ENCODE assay signal across 16 mouse cellular contexts in genomic region chr9:9154636-9155035, GRCm38 (mm10).
"Had no signal": no experiment of that assay in that cellular context is flagged by ENCODE, and none has a peak within 500 bp of the region (broad histone marks: within the 10 kb centered on the region; RNA-seq: fewer than 3 reads in every experiment).

No protein-coding gene starts in this region.

- H3K36me3 ChIP-seq: neural tube, embryonic 13.5 days; neural tube, embryonic 15.5 days; stomach, embryonic 15.5 days had no signal

- H3K9ac ChIP-seq: neural tube, embryonic 13.5 days; neural tube, embryonic 15.5 days; stomach, embryonic 15.5 days had no signal

- H3K4me1 ChIP-seq: neural tube, embryonic 13.5 days; neural tube, embryonic 15.5 days had no signal

- H3K9me3 ChIP-seq: neural tube, embryonic 13.5 days; neural tube, embryonic 15.5 days; stomach, embryonic 15.5 days had no signal

- DNase-seq: retina, postnatal 1 day; right cerebral cortex, adult 18-20 months; right cerebral cortex, postnatal 14 days; right cerebral cortex, postnatal 25 days; right cerebral cortex, postnatal 4 days; spleen, adult 18-20 months; thymus, adult 18-20 months; thymus, adult 2 months; thymus, postnatal 14 days; thymus, postnatal 25 days; thymus, postnatal 36 days; thymus, postnatal 4 days had no signal

- H3K4me3 ChIP-seq: neural tube, embryonic 13.5 days; neural tube, embryonic 15.5 days; stomach, embryonic 15.5 days had no signal

- H3K4me2 ChIP-seq: neural tube, embryonic 13.5 days; neural tube, embryonic 15.5 days; stomach, embryonic 15.5 days had no signal

- H3K27ac ChIP-seq: neural tube, embryonic 13.5 days; neural tube, embryonic 15.5 days; stomach, embryonic 15.5 days; stomach, postnatal 0 days had no signal

- H3K27me3 ChIP-seq: neural tube, embryonic 13.5 days; neural tube, embryonic 15.5 days; stomach, embryonic 15.5 days had no signal
